Mouse (Mus musculus) lung, adult 2 months (tissue): ENCODE results near the gene Vti1a.

Source experiments
- CTCF ChIP-seq: fragments of 200-500 bp; IDR thresholded peaks from 2 replicates; pipeline ENCODE4 v1.5.1; 2011; ENCODE audit warnings: mild to moderate bottlenecking, low read length, control low read depth; ENCODE audit not compliant: insufficient read depth
- POLR2A ChIP-seq: fragments of 200-500 bp; IDR thresholded peaks from 2 replicates; pipeline ENCODE4 v1.6.1; 2011; ENCODE audit warnings: low read depth, mild to moderate bottlenecking, control low read depth, low read length, borderline replicate concordance; ENCODE audit errors: extremely low read depth

DNA sequence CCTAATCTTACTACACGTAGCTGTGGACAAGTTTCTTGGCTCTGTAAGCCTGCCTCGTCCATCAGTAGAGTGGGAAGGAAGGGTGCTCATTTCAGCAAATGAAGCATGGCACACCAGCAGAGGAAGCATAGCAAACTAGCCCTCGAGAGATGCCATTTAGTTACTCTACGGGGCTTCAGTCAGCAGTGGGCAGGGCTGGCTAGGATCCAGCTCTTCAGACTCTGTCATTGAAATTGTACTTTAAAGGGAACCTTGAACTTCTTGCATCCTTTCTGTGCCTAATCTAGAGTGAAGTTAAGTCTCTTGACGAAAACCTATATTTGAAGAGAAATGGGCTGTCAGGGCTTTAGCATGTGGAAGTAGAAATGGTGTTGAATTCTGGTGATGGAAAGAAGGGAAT lies 3.4 kb downstream of the Vti1a start:
- TF ChIP-seq CTCF (no peak), POLR2A (no peak)
